Mouse (Mus musculus): ENCODE measurements around the gene Spopl. TPM values are rescaled to one million over a fixed set of nuclear protein-coding genes. Genes with fewer than 3 reads are reported as not detected.

Spopl gene
- polyA plus RNA-seq, 1 experiment, result 3.9 TPM

- no peaks in the 10 kb centered on the region for H3K4me1 ChIP-seq (ENCODE audit: control insufficient read depth, insufficient read depth, low read length)
- H3K27ac ChIP-seq (ENCODE audit: control insufficient read depth, insufficient read depth, low read depth, low read length), result no peak overlapping the region
- H3K36me3 ChIP-seq (ENCODE audit: control insufficient read depth, insufficient read depth, low read length), result no peaks in the 10 kb centered on the region
- H3K4me3 ChIP-seq (ENCODE audit: control insufficient read depth, low read depth, low read length), result no peak overlapping the region
- no peaks in the 10 kb centered on the region for H3K27me3 ChIP-seq (ENCODE audit: control insufficient read depth, insufficient read depth, low read length)
- TF ChIP-seq POLR2A (IDR thresholded peaks at IDR 0.05; ENCODE audit: control insufficient read depth, low read depth, low read length) (no peak), CTCF (IDR thresholded peaks at IDR 0.05; ENCODE audit: control insufficient read depth, insufficient read depth, insufficient replicate concordance, low read depth, low read length) (no peak)
Measured at GRCm38 (mm10) chr2:23505141-23505540, 66.8 kb downstream of the Spopl start.

GRCm38 (mm10) chr2:23481715-23482114 lies 90.2 kb downstream of the Spopl start:
- Histone ChIP-seq H3K4me3 (ENCODE audit: control insufficient read depth, low read depth, low read length) (no peak overlapping the region), H3K4me1 (ENCODE audit: control insufficient read depth, insufficient read depth, low read length) (no peaks in the 10 kb centered on the region), H3K27me3 (ENCODE audit: control insufficient read depth, insufficient read depth, low read length) (no peaks in the 10 kb centered on the region), H3K27ac (ENCODE audit: control insufficient read depth, insufficient read depth, low read depth, low read length) (no peak overlapping the region), H3K36me3 (ENCODE audit: control insufficient read depth, insufficient read depth, low read length) (no peaks in the 10 kb centered on the region)
- TF ChIP-seq CTCF (IDR thresholded peaks at IDR 0.05; ENCODE audit: control insufficient read depth, insufficient read depth, insufficient replicate concordance, low read depth, low read length) (no peak), POLR2A (IDR thresholded peaks at IDR 0.05; ENCODE audit: control insufficient read depth, low read depth, low read length) (no peak)

- Histone ChIP-seq H3K4me3 (ENCODE audit: control insufficient read depth, low read depth, low read length) (no peak overlapping the region), H3K4me1 (ENCODE audit: control insufficient read depth, insufficient read depth, low read length) (no peaks in the 10 kb centered on the region), H3K27ac (ENCODE audit: control insufficient read depth, insufficient read depth, low read depth, low read length) (no peak overlapping the region), H3K36me3 (ENCODE audit: control insufficient read depth, insufficient read depth, low read length) (no peaks in the 10 kb centered on the region), H3K27me3 (ENCODE audit: control insufficient read depth, insufficient read depth, low read length) (no peaks in the 10 kb centered on the region)
- no peak for TF ChIP-seq POLR2A (IDR thresholded peaks at IDR 0.05; ENCODE audit: control insufficient read depth, low read depth, low read length)
- TF ChIP-seq CTCF (IDR thresholded peaks at IDR 0.05; ENCODE audit: control insufficient read depth, insufficient read depth, insufficient replicate concordance, low read depth, low read length), result no peak
Measured at GRCm38 (mm10) chr2:23467471-23467870, 104.4 kb downstream of the Spopl start.

GRCm38 (mm10) chr2:23457452-23457851 lies 114.5 kb downstream of the Spopl start:
- H3K4me3 ChIP-seq (ENCODE audit: control insufficient read depth, low read depth, low read length), result no peak overlapping the region
- H3K36me3 ChIP-seq (ENCODE audit: control insufficient read depth, insufficient read depth, low read length), result no peaks in the 10 kb centered on the region
- H3K27me3 ChIP-seq (ENCODE audit: control insufficient read depth, insufficient read depth, low read length), result no peaks in the 10 kb centered on the region
- H3K27ac ChIP-seq (ENCODE audit: control insufficient read depth, insufficient read depth, low read depth, low read length), result no peak overlapping the region
- H3K4me1 ChIP-seq (ENCODE audit: control insufficient read depth, insufficient read depth, low read length), result no peaks in the 10 kb centered on the region
- no peak for TF ChIP-seq POLR2A (IDR thresholded peaks at IDR 0.05; ENCODE audit: control insufficient read depth, low read depth, low read length)
- no peak for TF ChIP-seq CTCF (IDR thresholded peaks at IDR 0.05; ENCODE audit: control insufficient read depth, insufficient read depth, insufficient replicate concordance, low read depth, low read length)

Measured in testis, adult 2 months (tissue).